Comparison of ENCODE assay signal across 9 mouse cellular contexts in genomic region chr17:26421561-26421960, GRCm38 (mm10). TPM values are rescaled to one million over a fixed set of nuclear protein-coding genes. Genes with fewer than 3 reads are reported as not detected.
DNase-seq lines count a peak whose midpoint lies in the region; ATAC-seq lines count a peak whose summit lies in the region.
"Had no signal": no experiment of that assay in that cellular context is flagged by ENCODE, and none has a peak within 500 bp of the region (broad histone marks: within the 10 kb centered on the region; RNA-seq: fewer than 3 reads in every experiment).

No protein-coding gene starts in this region.

- no peak overlapping the region for H3K9ac ChIP-seq in heart, embryonic 15.5 days
- H3K9ac ChIP-seq: limb, embryonic 12.5 days had no signal

- ATAC-seq in heart, embryonic 15.5 days (replicated peaks; ENCODE audit: insufficient number of reproducible peaks, insufficient read depth, low FRiP score, low read depth): no peak
- no peak for ATAC-seq in megakaryocyte-erythroid progenitor cell, adult 5-6 weeks (replicated peaks; ENCODE audit: low FRiP score, low TSS enrichment, poor library complexity, severe bottlenecking)

- H3K27ac ChIP-seq in heart, embryonic 15.5 days: 0 out of 2 replicates have a peak overlapping the region, but pooled peaks have one; percentile 3
- H3K27ac ChIP-seq: limb, embryonic 12.5 days had no signal

- no peaks in the 10 kb centered on the region for H3K27me3 ChIP-seq in heart, embryonic 15.5 days

- H3K4me1 ChIP-seq in heart, embryonic 15.5 days (replicated peaks): peaks cover 62% of the 10 kb centered on the region

- no peak overlapping the region for H3K4me2 ChIP-seq in heart, embryonic 15.5 days
- H3K4me2 ChIP-seq: limb, embryonic 12.5 days had no signal

- 54% methylated on average over 3 of the region's 3 CpGs for WGBS in heart, embryonic 15.5 days

- no peak overlapping the region for H3K4me3 ChIP-seq in heart, embryonic 15.5 days
- H3K4me3 ChIP-seq: limb, embryonic 12.5 days had no signal

- no peaks in the 10 kb centered on the region for H3K9me3 ChIP-seq in heart, embryonic 15.5 days (replicated peaks)
- H3K9me3 ChIP-seq: limb, embryonic 12.5 days had no signal

- DNase-seq in heart, adult 9 months (ENCODE audit: low spot score in 2 of 2): no peak
- peak; percentile 25 for DNase-seq in urinary bladder, postnatal 14 days (ENCODE audit: low spot score)
- no peak for DNase-seq in urinary bladder, postnatal 25 days (ENCODE audit: low spot score)
- DNase-seq in heart, postnatal 4 days: peak; percentile 49
- DNase-seq in lung, postnatal 36 days: peak; percentile 64
- DNase-seq in urinary bladder, adult 2 months (ENCODE audit: low spot score): no peak

- H3K36me3 ChIP-seq in heart, embryonic 15.5 days: no peaks in the 10 kb centered on the region
- H3K36me3 ChIP-seq: limb, embryonic 12.5 days had no signal

RNA-seq across cellular contexts. Expression of gene Neurl1b, which starts 6.9 kb away (rescaled TPM):
- 2.5 and 2.7 TPM in 2 replicates for polyA plus RNA-seq in heart, embryonic 15.5 days (2015; fragmentation: Nextera tagmentation; extraction: Ambion mirVana)
- total RNA-seq in heart, postnatal 4 days (2021): 10 to 100 TPM; 81.4 to 87.9 TPM
- polyA plus RNA-seq in urinary bladder, adult 2 months (2012; rRNA removed): 7.9 and 11.1 TPM in 2 replicates
- 0.22 and 0.25 TPM in 2 replicates for total RNA-seq in megakaryocyte-erythroid progenitor cell, adult 5-6 weeks (2014; fragmentation: Nextera tagmentation)
- total RNA-seq in megakaryocyte-erythroid progenitor cell, adult 5-6 weeks (2017): 0.09 and 0.53 TPM in 2 replicates

Comparison
In these comparisons a context has a peak if more than half of its experiments do, and no peak if none do; other contexts are left out.
1. DNase-seq: peak in urinary bladder, postnatal 14 days (single experiment), heart, postnatal 4 days (single experiment) and lung, postnatal 36 days (single experiment); none in heart, adult 9 months (0 of 2), urinary bladder, postnatal 25 days (single experiment) and urinary bladder, adult 2 months (single experiment).
2. RNA of gene Neurl1b, which starts 6.9 kb away (total RNA-seq): 81.4 to 87.9 TPM in heart, postnatal 4 days; 0.09 to 0.53 TPM in megakaryocyte-erythroid progenitor cell, adult 5-6 weeks; every median in the first group is over 10 times any median in the second.